Mouse (Mus musculus) cerebellum, postnatal 10 days (tissue): Measurements from ENCODE around the gene Mog.
"Not testable (repeated sequence)": the region's sequence is repeated elsewhere in the genome, so short reads cannot be mapped to it uniquely, and the experiment has no call there.

Source experiments
- DNase-seq, 2 experiments: peaks; one replicate each; pipeline ENCODE4 v3.0.0; 2021; ENCODE audit warnings: mixed read lengths in 2 of 2

Gene Mog

GRCm38 (mm10) chr17:36992336-36993104, 30.7 kb downstream of the Mog start:
- no peak for DNase-seq

- not testable (repeated sequence) for DNase-seq
Measured at GRCm38 (mm10) chr17:36990630-36991029, 32.6 kb downstream of the Mog start.

GRCm38 (mm10) chr17:36989437-36989836, 33.8 kb downstream of the Mog start, which contains the start of gene H2-M5:
Gene H2-M5, minus strand, starts transcription at chr17:36989537.
- no peak for DNase-seq

- no peak for DNase-seq
Measured at GRCm38 (mm10) chr17:36988475-36988874, 34.7 kb downstream of the Mog start.

- DNase-seq: no peak
Measured at GRCm38 (mm10) chr17:36982253-36983155, 40.7 kb downstream of the Mog start.

GRCm38 (mm10) chr17:36981845-36982244, 41.4 kb downstream of the Mog start:
- DNase-seq: no peak

GRCm38 (mm10) chr17:36981221-36981813, 41.9 kb downstream of the Mog start, which contains the start of gene 2410137M14Rik:
Gene 2410137M14Rik, minus strand, starts transcription at chr17:36981237.
- no peak for DNase-seq

GRCm38 (mm10) chr17:36973271-36973787, 49.9 kb downstream of the Mog start:
- no peak for DNase-seq

- no peak for DNase-seq
Measured at GRCm38 (mm10) chr17:36972791-36973190, 50.4 kb downstream of the Mog start.

GRCm38 (mm10) chr17:36971172-36971850, 51.9 kb downstream of the Mog start:
- no peak for DNase-seq

DNA sequence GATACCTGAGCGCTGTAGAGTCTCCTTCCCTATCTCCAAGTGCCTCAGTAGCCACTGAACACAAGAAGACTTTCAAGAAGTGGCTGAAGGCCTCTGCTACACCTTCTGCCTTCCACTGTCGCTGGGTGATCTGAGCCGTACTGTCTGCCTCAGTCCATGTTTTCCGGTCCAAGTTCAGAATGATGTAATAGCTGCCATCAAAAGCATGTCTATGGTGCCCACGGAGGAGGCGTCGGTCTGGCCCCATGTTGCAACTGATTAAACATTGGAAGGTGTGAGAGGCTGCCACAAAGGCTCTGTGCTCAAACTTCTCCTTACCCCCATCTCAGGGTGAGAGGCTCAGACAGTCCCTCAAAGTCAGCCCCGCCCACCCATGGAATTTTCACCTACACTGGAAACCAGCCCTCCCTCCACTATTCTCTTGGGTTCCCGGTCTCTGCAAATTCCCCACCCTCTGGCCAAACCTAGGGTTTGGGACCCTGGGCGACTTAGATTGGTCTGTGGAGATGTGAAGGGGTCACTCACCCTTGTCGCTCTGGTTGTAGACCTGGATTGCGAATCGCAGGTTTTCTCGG, 52.8 kb downstream of the Mog start:
- DNase-seq: no peak

DNA sequence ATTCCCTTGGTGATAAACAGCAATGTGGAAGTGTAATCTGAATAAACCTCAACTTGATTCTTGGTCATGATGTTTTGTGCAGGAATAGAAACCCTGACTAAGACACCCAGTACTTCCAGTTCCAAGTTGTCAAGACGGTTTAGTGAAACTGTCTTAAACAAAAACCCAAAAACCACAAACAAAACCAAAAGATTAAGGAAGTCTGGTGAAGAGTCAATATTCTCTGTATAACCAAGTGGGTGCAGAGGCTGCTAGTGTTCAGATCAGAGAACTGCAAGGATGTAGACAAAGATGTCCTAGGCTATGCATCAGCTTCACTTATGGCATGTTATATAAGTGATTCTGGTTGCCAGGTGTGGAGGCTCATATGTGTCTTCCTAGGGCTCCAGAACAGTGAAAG, 56.3 kb downstream of the Mog start:
- no peak for DNase-seq

GRCm38 (mm10) chr17:36961125-36961524, 62.1 kb downstream of the Mog start:
- DNase-seq: no peak
